Mouse (Mus musculus): Measurements from ENCODE around the gene Klhl5.

DNA sequence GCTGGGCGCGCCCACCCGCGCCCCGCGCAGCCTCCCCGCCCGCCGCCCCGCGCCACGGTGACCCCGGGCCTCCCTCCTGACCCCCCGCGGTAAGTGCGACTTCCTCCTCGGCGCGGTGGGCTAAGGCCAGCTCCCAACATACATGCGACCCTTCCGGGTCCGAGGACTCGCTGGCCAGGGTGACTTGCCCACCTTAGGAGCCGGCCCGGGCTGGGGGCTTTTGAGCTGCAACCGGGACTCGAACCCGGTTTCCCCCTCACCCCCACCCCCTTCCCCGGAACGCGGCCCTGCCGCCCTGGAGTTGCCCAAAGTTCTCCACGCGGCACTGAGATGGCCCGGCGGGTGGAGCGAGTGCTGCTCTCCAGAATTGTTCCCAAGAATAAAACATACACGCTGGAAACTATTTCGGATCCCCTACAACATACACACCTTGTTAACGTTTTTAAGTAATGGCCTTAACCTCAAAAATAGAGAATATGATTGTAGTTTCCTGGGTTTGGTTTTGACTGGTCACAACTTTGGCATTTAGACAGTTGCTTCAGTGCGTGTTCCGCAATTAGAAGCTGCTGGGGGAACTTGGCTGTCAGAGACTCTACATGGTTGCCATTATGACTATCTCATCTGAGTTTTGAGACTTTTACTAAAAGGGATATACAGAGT, 564 bp downstream of the Klhl5 start:
- TF ChIP-seq CTCF (IDR thresholded peaks at IDR 0.05; ENCODE audit: borderline replicate concordance, extremely low read depth, insufficient read depth, insufficient read length) = no peak
- TF ChIP-seq POLR2A (IDR thresholded peaks at IDR 0.05; ENCODE audit: borderline replicate concordance, extremely low read depth, insufficient read depth, insufficient read length, poor library complexity, severe bottlenecking) = no peak

Data from brain, embryonic 14.5 days (tissue).